Mouse (Mus musculus): ENCODE data around the gene Scaf1. TPM values are rescaled to one million over a fixed set of nuclear protein-coding genes. Genes with fewer than 3 reads are reported as not detected.

Scaf1 gene
- total RNA-seq, 2 experiments from 2014 or later = 45.5 to 49.7 TPM

DNA sequence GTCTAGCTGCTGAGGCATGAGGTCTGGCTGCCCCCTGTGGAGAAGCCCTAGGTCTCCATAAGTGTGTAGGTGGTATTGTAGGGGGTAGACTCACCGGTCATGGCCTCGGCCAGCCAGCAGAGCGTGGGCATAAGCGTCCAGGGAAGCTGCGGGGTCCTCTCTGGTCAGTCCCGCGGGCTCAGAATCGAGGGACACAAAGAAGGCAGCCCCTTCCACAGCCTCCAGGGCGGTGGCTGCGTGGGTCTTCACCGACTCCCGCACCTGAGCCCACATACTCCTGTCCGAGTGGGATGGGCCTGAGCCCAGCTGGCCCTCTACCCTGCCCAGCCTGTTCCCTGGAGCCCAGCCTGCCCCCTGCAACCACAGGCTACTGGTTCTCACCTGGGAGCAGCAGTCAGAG, 51.2 kb downstream of the Scaf1 start:
- no peak for DNase-seq (ENCODE audit: low spot score)
- intact Hi-C loops (cut with DNase I) = no loop called here

DNA sequence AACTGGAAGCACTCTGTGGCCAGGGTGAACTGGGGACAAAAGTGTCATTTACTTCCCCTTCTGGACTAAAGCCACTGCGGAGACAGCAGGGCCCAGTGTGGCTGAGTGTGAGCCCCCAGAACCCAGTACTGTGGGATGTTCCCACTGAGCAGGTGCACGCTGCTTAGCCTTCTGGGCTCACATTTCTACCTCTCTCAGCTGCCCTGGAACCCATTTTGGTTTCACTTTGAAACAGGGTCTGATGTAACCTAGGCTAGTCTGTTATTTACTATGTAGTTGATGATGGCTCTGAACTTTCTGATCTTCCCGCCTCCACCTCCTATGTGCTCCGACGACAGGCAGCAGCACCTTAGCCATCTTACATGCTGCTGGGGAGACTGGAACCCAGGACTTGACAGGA, 53.3 kb downstream of the Scaf1 start:
- intact Hi-C loops (cut with DNase I) = no loop called here
- no peak for DNase-seq (ENCODE audit: low spot score)

- intact Hi-C loops (cut with DNase I) = no loop called here
- DNase-seq (ENCODE audit: low spot score) = no peak
These were observed 53.8 kb downstream of the Scaf1 start for GRCm38 (mm10) chr7:44962337-44962736.

GRCm38 (mm10) chr7:44960512-44960910, 55.7 kb downstream of the Scaf1 start:
- intact Hi-C loops (cut with DNase I) = no loop called here
- DNase-seq (ENCODE audit: low spot score) = no peak

DNA sequence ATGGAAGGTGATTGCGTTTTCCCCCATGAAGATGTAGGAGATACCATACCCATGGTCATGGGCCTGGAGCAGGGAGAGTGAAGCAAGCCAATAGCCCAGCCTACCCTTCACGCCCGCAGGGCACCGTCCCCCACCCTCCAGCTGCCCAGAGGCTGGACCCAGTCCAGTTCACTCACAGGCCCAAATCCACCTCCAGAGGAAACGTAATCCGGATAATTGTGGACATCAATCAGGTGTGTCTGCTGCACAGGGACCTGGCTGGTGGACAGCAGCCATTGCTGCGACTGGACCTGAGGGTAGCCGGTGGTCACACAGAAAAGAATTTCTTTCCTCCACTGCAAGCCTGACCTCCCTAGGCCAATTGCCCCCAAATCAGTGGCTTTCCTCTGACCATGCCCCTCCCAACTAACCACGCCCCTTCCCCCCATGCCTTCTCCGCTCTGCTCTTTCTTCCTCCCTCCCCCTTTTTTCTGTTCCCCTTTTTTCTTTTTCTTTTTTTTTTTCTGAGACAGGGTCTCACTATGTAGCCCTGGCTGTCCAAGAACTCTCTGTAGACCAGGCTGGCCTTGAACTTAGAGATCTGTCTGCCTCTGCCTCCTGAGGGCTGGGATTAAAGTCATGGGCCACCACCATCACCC, 56.2 kb downstream of the Scaf1 start:
- no peak for DNase-seq (ENCODE audit: low spot score)
- intact Hi-C loops (cut with DNase I) = loop anchor here (2.0 to 5.0 kb wide), 2 partner anchors 63 to 238 kb away; partner anchors contain the start of gene Fuz

GRCm38 (mm10) chr7:44959281-44959680, 56.9 kb downstream of the Scaf1 start:
- intact Hi-C loops (cut with DNase I) = loop anchor here (2.0 to 5.0 kb wide), 2 partner anchors 62 to 237 kb away; partner anchors contain the start of gene Fuz
- no peak for DNase-seq (ENCODE audit: low spot score)

- no peak for DNase-seq (ENCODE audit: low spot score)
- intact Hi-C loops (cut with DNase I) = loop anchor here (2.0 to 5.0 kb wide), 2 partner anchors 61 to 236 kb away; partner anchors contain the start of gene Fuz
These were observed 58.0 kb downstream of the Scaf1 start for GRCm38 (mm10) chr7:44958208-44958607.

- DNase-seq (ENCODE audit: low spot score) = peak; percentile 76
- intact Hi-C loops (cut with DNase I) = loop anchor here (1.0 to 5.0 kb wide), 2 partner anchors 32 to 235 kb away; no protein-coding TSS in a partner anchor
These were observed 58.9 kb downstream of the Scaf1 start for GRCm38 (mm10) chr7:44957183-44957835.

DNA sequence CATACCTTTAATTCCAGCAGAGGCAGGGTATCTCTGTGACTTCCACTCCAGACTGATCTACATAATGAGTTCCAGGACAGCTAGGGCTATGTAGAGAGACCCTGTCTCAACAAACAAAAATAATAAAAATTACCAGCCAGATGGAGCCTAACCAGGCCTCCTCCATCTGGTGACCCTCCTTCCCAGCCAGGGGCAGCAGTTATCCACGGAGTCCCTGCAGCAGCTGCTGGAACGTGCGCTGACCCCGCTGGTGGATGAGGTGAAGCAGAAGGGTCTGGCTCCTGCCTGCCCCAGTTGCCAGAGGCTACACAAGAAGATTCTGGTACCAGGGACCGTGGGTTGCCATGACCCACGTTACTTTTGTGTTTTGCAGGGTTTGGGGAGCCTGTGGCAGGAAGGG, 59.9 kb downstream of the Scaf1 start:
- intact Hi-C loops (cut with DNase I) = loop anchor here (5.0 kb wide), 1 partner anchor 234 kb away; no protein-coding TSS in a partner anchor
- no peak for DNase-seq (ENCODE audit: low spot score)

GRCm38 (mm10) chr7:44955628-44956027, 60.5 kb downstream of the Scaf1 start:
- intact Hi-C loops (cut with DNase I) = loop anchor here (5.0 kb wide), 1 partner anchor 233 kb away; no protein-coding TSS in a partner anchor
- no peak for DNase-seq (ENCODE audit: low spot score)

DNA sequence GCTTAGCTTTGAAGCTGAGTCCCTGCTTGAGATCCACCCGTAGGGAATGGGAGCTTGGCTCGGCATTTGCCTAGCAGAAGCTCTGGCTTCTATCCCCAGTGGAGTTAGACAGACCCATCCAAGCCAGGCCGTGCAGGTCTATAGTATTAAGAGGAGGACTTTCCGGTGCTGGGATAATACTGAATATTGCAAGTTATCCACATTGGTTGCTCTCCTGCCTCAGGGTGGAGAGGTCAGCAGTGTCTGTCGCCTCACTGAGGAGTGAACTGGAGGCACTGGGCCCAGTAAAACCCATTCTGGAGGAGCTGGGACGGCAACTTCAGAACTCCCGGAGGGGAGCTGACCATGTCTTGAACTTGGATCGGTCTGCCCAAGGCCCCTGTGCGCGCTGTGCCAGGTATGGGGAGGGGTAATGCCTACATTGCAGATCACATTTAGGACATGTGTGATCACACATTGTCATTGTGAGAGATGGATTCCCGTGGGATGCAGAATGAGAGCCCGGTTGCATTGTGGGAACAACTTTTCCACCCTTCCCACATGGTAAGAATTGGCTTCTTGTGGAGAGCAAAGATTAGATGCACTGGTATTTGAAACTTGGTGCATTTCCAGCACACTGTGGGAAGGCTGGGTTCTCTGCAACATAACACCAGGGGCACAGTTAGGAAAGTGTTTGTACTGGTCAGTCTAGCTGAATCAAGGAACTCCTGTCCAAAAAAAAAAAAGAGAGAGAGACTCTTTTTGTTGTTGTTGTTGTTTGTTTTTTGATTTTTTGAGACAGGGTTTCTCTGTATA, 61.9 kb downstream of the Scaf1 start:
- intact Hi-C loops (cut with DNase I) = no loop called here
- DNase-seq (ENCODE audit: low spot score) = no peak

GRCm38 (mm10) chr7:44953561-44953960, 62.6 kb downstream of the Scaf1 start:
- no peak for DNase-seq (ENCODE audit: low spot score)
- intact Hi-C loops (cut with DNase I) = no loop called here

Small RNA genes lying within 50 kb of the gene (microRNA-seq; reads per million reads assigned to microRNA genes)
- not detected for gene Mir7054

Other genes with a start within 250 kb of the Scaf1 start
- 10 to 100 TPM; 26.0 to 28.6 TPM for gene Nup62, start 200.3 kb downstream of the Scaf1 start, total RNA-seq (2021)
- 1 to 10 TPM in 1 of 2 experiments, under 1 TPM in 1; 0.62 to 2.2 TPM for gene Il4i1, start 200.0 kb downstream of the Scaf1 start, total RNA-seq (2021)
- gene Atf5, start 199.7 kb downstream of the Scaf1 start, total RNA-seq (2021) = 10 to 100 TPM; 63.7 to 64.5 TPM
- gene Akt1s1, start 167.4 kb downstream of the Scaf1 start, total RNA-seq (2021) = 10 to 100 TPM; 61.8 to 75.9 TPM
- 10 to 100 TPM; 44.3 to 47.0 TPM for gene Tbc1d17, start 167.3 kb downstream of the Scaf1 start, total RNA-seq (2021)
- 10 to 100 TPM; 16.0 to 16.6 TPM for gene Pnkp, start 159.2 kb downstream of the Scaf1 start, total RNA-seq (2021)
- 100 to 1,000 TPM; 153 to 165 TPM for gene Ptov1, start 146.6 kb downstream of the Scaf1 start, total RNA-seq (2021)
- gene Med25, start 123.7 kb downstream of the Scaf1 start, total RNA-seq (2021) = 10 to 100 TPM; 66.7 to 73.9 TPM
- 10 to 100 TPM; 12.9 to 15.0 TPM for gene Fuz, start 120.3 kb downstream of the Scaf1 start, total RNA-seq (2021)
- gene Ap2a1, start 86.9 kb downstream of the Scaf1 start, total RNA-seq (2021) = 10 to 100 TPM; 72.5 to 73.1 TPM
- not detected for gene Tsks, start 73.2 kb downstream of the Scaf1 start, total RNA-seq (2021)
- gene Cpt1c, start 41.5 kb downstream of the Scaf1 start, total RNA-seq (2021) = 1 to 10 TPM; 2.7 to 3.1 TPM
- 100 to 1,000 TPM; 105 to 111 TPM for gene Prmt1, start 29.8 kb downstream of the Scaf1 start, total RNA-seq (2021)
- gene Irf3, start 18.7 kb downstream of the Scaf1 start, total RNA-seq (2021) = 10 to 100 TPM; 28.3 to 30.9 TPM
- gene Bcl2l12, start 17.7 kb downstream of the Scaf1 start, total RNA-seq (2021) = 10 to 100 TPM; 10.2 to 11.2 TPM
- 10 to 100 TPM; 48.9 to 56.6 TPM for gene Rras, start 1.6 kb upstream of the Scaf1 start, total RNA-seq (2021)
- gene Prr12, start 36.5 kb upstream of the Scaf1 start, total RNA-seq (2021) = 10 to 100 TPM; 23.2 to 27.7 TPM
- gene Nosip, start 46.1 kb upstream of the Scaf1 start, total RNA-seq (2021) = 10 to 100 TPM; 25.7 to 27.8 TPM
- 1 to 10 TPM; 6.8 to 7.1 TPM for gene Prrg2, start 46.3 kb upstream of the Scaf1 start, total RNA-seq (2021)
- gene Rcn3, start 75.9 kb upstream of the Scaf1 start, total RNA-seq (2021) = 10 to 100 TPM; 28.1 to 32.4 TPM
- gene Fcgrt, start 87.5 kb upstream of the Scaf1 start, total RNA-seq (2021) = 10 to 100 TPM; 66.1 to 71.7 TPM
- gene Rps11, start 108.1 kb upstream of the Scaf1 start, total RNA-seq (2021) = 100 to 1,000 TPM; 517 to 569 TPM
- 100 to 1,000 TPM; 613 to 620 TPM for gene Rpl13a, start 112.4 kb upstream of the Scaf1 start, total RNA-seq (2021)
- not detected for gene Gm45713, start 119.9 kb upstream of the Scaf1 start, total RNA-seq (2021)
- gene Flt3l, start 120.1 kb upstream of the Scaf1 start, total RNA-seq (2021) = 10 to 100 TPM in 1 of 2 experiments, 1 to 10 TPM in 1; 5.3 to 15.0 TPM
- gene Pih1d1, start 137.9 kb upstream of the Scaf1 start, total RNA-seq (2021) = 10 to 100 TPM; 29.7 to 30.9 TPM
- gene Aldh16a1, start 138.2 kb upstream of the Scaf1 start, total RNA-seq (2021) = 10 to 100 TPM; 23.5 to 37.6 TPM
- 10 to 100 TPM; 18.1 to 18.7 TPM for gene Slc17a7, start 147.6 kb upstream of the Scaf1 start, total RNA-seq (2021)
- not detected for gene Gfy, start 163.2 kb upstream of the Scaf1 start, total RNA-seq (2021)
- not detected for gene Pth2, start 164.6 kb upstream of the Scaf1 start, total RNA-seq (2021)
- not detected for gene Ccdc155, start 188.5 kb upstream of the Scaf1 start, total RNA-seq (2021)
- gene Dkkl1, start 195.8 kb upstream of the Scaf1 start, total RNA-seq (2021) = not detected
- 10 to 100 TPM in 1 of 2 experiments, 1 to 10 TPM in 1; 7.0 to 12.0 TPM for gene Tead2, start 199.4 kb upstream of the Scaf1 start, total RNA-seq (2021)
- gene Cd37, start 222.8 kb upstream of the Scaf1 start, total RNA-seq (2021) = 1 to 10 TPM; 2.9 to 3.2 TPM
- not detected for gene Slc6a16, start 224.7 kb upstream of the Scaf1 start, total RNA-seq (2021)